Mouse (Mus musculus) large intestine, adult 2 months (tissue): ENCODE measurements around the gene Gpr68. TPM values are rescaled to one million over a fixed set of nuclear protein-coding genes. Genes with fewer than 3 reads are reported as not detected.

Experiments used
- DNase-seq: peaks from one replicate; pipeline ENCODE4 v3.0.0-alpha.2; 2012; ENCODE audit warnings: low read depth, low spot score
- WGBS: fragments of 180-500 bp; shearing (Covaris S2); methylation state at CpG from one replicate; pipeline ENCODE4 v1.1.7; 2018; 5-methylcytosine and 5-hydroxymethylcytosine counted together
- polyA plus RNA-seq: library from polyadenylated mRNA; depleted of rRNA; stranded (reverse); fragments of >200 nt; gene quantifications from 2 replicates; pipeline ENCODE4 v1.2.3, GENCODE M21; 2012; rRNA removed

The Gpr68 gene
- polyA plus RNA-seq: 3.0 and 4.3 TPM in 2 replicates

DNA sequence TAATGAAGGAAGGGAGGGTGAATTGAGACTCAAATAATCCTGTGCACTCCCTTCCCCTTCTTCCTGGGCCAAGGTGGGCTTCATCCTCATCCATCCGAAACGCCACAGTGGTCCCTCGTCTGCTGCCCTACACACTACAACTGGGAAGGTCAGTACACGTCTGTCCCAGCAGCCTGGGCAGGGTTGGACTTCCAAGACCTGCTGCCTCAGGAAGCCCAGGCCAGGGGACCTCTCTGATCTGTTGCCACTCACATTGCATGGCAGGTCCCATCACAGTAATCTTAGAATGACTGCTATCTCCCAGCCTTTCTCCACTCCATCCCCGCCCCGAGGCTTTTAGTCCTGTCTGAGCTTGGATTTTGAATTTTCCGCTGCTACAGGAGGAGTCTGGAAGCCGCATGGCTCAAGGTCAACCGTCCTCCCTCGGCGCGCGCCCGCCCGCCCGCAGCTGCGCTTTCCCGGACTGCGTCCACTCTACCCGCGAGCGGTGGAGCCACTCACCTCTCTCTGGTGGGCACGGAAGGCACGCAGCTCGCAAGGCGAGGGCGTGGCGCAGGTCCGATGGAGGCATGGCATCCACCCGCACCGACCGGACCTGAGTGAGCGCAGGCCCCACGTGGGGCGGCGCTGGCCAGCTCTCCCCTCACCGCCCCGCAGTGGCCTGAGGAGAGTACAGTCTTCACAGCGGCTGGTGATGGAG, at the start of gene Gpr68:
Gene Gpr68 (minus strand): TSS at position 601 of the 700 bp plus-strand sequence.
- 6% methylated on average over 39 of the region's 39 CpGs for WGBS

DNA sequence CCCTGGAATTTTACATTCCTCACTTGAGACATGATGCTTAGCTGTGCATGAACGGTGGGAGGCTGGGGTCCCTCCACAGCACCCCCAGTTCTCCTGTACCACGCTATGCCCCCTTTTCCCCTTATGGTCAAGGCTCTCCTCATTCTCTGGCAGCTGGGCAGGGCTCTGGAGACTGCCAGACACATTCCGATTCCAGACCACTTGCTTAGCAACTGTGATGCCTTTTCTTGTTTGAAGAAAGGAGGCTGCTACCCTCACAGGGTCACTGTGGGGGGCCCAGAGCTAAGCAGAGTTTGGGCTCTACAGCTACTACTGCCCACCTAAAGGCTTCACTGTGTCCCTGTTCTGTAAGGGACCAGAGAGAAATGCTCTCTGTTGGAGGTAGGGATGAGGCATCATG, 49.3 kb upstream of the Gpr68 start:
- DNase-seq: no peak
- 81% methylated on average over 3 of the region's 3 CpGs for WGBS

More for the DNA sequence above, at the start of gene Gpr68:
- DNase-seq: no peak

DNA sequence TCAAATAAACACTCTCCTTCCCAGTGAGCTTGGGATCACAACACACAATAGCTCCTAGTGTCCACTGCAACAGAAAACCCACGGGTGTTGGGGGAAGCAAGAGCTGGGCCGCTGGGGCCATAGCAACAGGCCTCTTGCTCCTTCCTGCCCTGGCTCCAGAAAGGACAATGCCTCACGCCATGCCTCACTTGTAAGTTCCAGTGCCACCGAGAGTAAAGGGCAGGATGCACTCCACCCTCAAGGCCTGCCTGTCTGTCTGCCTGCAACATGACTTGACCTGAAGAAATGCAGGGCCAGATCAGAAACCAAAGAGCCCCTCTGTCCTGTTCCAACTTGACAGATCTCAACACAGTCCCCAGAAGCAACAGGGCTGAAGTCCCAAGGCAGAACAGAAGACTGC, 48.8 kb upstream of the Gpr68 start:
- 69% methylated on average over 4 of the region's 4 CpGs for WGBS
- DNase-seq: no peak

DNA sequence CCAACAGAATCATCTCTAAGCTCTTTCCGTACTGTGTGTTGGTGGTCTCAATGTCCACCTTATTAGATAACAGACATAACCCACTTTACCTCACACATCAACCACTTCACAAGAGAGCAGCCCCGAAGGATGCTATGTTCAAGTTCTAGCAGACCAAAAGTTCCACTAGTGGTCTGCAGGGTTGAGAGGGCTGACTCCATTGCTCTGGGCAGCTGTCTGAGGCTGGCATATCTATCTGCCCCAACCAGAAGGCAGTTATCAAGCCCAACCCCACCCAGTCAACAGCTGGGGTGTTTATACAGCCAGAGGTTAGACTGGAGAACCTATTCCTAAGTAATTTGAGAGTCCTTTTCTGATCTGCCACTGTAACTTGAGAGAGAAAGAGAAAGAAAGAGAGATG, 48.0 kb upstream of the Gpr68 start:
- DNase-seq: no peak
- 88% methylated on average over 2 of the region's 2 CpGs for WGBS

DNA sequence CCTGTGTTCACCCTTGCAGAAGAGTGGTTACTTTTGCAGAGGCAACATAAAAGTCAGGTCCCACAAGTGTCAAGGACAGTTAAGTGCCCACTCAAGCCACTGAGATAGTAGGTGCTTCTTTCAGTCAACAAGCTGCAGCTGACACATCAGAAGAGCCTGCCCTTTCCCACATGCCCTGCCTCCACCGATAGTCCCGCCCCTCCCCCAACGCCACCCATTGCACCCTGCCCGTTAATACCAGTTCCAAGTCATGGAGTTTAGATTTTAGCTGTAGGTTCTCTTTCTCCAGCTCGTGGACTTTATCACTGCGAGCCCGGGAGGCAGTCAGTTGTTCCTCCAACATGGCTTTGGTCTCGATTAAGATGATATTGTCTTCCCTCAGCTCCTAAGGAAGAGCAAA, 45.9 kb upstream of the Gpr68 start:
- 83% methylated on average over 8 of the region's 8 CpGs for WGBS
- DNase-seq: no peak

DNA sequence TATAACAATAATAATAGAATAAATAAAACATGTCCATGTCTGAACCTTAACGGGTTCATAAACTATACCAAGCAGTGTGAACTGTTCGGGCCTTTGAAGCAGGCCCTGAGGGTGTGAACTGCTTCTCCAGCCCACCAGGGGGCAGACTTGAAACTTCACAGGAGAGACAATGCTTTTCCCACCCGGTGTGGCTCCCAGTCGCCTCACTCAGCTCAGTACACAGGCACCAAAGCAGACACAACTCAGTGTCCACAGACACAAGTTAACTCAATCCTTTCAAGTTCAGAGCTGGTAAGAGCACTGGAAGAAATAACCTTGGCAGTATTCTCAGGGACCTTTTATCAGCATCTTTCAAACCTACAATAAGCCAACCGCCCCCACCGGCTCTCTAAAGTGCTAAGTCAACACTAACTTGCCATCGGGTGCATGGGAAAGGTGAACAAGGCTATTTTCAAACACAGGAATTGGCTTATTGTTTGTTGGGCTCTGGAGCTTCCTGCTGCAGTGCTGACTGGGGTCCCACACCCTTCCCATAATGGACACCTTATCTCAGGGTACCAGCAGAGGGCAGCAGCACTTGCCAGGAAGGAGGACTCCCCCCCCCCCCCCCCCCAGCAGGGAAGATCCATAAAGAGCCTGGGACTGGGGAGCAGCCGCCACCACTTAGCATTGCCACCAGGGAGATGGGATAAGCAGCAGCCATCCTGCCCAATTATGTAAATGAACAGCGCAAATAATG, 44.4 kb upstream of the Gpr68 start:
- peak; percentile 55 for DNase-seq
- 21% methylated on average over 9 of the region's 9 CpGs for WGBS

DNA sequence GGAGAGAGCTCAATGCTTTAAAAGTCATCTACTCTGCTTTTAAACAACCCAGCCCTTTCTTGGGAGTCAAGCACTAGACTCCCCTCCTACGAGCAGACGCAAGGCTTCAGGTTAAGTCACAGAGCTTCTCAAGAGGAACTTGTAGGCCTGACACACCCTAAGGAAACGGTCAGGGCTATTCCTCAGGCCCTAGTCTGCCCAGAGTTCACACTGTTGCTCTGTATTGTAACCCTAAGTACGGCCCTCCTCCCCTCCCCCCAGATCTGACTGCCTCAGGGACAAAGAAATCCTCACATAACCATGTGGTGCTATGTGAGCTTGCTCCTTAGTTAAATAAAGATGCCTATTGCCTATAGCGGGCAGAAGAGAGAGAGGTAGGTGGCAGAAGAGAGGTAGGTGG, 41.1 kb upstream of the Gpr68 start:
- DNase-seq: no peak
- 68% methylated on average over 5 of the region's 5 CpGs for WGBS

DNA sequence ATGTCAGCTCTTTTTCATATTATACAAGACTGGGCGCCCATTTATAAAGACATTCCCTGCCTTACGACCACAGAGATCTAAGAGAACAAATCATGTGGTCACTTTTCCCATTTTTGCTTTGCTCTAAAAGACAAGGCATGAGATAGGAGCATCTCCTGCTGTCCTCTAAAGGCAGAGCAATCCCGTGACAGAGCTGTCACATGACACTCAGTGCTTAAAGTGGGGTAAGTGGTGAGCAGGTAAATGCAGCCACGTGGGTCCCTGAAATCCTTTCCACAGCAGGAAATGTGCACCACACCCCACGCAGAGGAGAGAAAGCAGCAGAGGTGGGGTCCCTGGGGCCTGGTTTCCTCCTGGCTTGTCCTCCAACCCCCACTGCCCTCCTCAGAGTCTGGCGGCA, 40.0 kb upstream of the Gpr68 start:
- 91% methylated on average over 6 of the region's 6 CpGs for WGBS

DNA sequence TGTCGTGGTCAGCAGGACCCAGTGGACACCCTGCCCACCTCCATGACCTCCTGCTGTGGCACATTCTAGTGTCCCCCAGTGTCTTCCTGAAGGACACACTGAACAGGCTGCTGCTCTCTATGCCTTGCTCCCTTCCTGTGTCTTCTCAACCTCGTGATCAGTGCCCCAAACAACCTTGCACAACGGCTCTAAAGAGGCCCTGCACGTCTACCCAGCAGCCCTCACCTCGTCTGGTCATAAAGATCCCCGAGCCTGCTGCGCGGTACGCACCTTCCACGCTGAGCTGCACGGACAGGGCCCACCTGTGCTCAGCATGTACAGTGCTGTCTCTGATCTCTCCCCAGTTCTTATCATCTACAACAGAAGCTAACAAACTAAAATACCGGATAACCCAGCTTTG, 38.0 kb upstream of the Gpr68 start:
- DNase-seq: no peak
- WGBS: 74% methylated on average over 12 of the region's 12 CpGs

More for the DNA sequence above, 40.0 kb upstream of the Gpr68 start:
- no peak for DNase-seq

DNA sequence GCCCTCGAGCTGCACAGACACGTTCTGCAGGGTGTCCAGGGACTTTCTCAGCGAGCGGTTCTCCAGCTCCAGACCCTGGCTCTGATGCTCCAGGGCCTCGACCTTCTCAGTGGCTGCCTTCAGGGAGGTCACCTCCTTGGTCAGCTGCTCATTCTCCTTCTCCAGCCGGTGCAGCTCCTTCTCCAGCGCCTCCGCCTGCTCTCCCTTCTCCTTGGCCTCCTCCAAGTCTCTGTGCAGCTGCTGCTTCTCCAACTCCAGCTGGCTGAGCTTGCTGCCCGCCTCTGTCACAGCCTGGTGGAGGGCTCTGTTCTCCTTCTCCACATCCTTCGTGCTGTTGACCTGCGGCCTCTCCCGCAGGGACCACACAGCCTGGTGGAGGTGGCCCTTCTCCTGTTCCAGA, 37.5 kb upstream of the Gpr68 start:
- WGBS: 77% methylated on average over 12 of the region's 12 CpGs
- no peak for DNase-seq

DNA sequence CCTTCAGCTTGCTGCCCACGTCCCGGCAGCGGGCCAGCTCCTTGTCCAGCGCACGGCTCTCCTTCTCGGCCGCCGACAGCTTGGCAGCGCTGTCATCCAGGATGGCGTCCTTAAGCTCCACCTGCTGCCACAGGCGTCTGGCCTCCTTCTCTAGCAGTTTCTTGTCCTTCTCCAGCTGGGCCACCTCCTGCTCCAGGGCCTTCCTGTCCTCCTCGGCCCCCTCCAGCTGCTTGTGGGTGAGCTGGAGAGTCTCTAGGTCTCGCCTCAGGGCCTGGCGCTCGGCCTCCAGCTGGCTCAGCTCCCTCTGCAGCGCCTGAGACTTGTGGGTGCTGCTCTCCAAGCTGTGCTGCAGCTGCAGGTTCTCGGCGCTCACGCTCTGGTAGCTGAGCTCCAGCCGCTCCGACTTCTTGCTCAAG, 36.9 kb upstream of the Gpr68 start:
- WGBS: 86% methylated on average over 21 of the region's 21 CpGs
- DNase-seq: no peak

DNA sequence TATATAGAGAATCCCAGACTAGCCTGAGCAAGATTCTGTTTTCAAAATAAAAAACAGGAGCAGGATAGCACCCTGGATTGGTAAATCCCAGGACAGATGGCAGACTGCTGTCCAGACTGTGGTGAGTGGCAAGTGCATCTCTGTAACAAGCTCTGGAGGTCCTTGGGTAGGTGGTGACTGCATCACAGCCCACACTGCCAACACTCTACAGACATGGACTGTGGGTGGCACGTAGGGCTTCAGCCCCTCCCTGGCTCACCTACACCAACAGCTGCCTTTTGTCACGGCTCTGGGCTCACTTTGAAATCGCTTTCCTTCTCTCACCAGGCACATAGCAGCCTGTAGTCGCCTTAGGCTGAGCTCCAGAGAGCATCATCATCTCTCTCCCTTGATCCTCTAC, 35.1 kb upstream of the Gpr68 start:
- 90% methylated on average over 4 of the region's 4 CpGs for WGBS
- DNase-seq: no peak

DNA sequence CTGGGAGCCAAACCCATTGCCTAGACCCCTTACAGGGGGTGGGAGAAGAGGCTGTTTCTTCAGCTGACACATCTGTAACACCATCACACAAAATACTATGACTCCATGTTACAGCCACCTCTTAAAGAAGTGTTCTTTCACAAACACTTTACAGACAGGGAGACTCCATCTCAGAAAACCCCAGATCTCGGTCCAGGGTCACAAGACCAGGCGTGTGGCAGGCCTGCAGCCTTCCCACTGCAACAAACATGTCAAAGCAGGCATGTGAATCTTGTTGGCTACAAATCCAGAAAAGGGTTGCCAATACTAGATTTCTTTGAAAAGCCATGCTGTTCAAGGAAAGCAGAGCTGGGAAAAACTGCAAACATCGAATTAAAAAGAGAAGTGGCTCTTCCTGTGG, 33.4 kb upstream of the Gpr68 start:
- WGBS: 77% methylated on average over 3 of the region's 3 CpGs
- DNase-seq: no peak

DNA sequence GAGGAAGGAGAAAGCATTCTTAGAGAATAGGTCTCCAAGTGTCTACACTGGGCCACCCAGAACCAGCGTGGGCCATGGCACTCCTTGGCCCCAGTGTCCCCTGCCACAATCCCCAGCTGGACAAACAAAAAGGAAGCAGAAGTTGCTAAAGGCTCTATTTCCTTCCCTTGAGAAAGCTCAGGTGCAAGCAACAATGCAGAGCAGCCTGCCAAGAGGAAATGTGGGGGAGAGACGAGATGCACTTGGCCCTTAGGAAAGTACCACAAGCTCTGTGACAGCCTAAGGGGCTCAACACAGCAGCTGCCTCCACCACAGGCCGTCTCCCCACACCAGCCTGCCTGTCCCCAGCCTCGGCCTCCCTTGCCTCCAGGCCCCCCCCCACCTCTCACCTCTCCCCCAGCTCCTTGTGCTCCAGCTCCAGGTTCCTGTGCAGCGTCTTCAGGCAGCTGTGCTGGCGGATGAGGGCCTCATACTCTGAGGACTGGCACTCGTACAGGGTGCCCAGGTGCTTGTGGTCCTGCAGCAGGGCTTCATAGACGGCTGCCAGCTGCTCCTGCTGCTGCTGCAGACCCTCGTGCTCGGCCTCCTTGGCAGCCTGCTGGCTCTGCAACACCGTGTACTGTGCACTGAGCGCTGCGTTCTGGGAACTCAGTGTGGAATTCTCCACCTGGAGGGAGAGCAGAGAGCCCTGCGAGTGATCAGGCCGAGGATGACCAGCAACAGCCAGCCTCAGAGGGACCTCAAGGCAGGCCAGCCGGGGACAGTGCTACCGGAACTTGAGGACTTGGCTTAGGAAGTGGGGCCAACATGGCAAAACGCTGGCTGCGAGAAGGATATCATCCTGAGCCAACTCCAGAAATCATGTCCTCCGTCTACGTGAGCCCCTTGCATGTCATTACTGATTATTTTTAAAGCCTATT, 29.7 kb upstream of the Gpr68 start:
- WGBS: 62% methylated on average over 21 of the region's 21 CpGs
- no peak for DNase-seq

DNA sequence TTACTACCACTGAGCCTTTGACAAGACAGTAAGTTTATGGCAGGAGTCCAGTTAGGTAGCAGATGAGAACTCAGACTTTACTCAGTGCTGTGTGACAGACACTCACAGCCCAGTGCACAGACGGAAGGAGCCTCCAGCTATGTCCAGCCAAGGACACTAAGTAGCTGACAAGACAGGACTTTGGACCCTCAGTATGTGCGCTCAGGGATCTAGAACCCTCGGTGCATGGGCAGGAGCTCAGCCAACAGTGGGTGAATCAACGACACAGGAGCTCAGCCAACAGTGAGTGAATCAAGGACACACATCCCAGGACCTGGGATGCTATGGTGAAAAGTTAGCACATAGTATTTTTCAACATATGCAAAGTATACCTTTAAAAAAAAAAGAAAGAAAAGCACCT, 28.7 kb upstream of the Gpr68 start:
- 43% methylated on average over 4 of the region's 4 CpGs for WGBS
- DNase-seq: no peak

DNA sequence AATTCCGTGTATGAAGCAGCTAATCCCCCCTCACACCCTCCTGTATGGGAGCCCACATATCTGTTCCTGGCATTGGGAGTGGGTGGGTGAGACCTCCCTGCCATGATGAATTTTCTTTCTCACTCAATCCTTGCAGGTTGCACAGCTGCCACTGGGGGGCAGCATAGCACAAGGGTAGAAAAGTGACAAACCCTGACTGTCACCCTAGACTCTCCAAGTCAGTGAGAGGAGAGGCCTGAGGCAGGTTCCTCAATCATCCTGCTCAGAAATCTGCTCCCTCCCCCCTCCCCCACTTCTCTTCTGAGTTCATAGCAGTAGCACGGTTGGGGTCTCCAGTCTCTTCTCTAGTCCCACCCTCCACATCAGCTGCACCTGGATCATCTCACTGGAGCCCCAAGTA, 28.1 kb upstream of the Gpr68 start:
- WGBS: 11% methylated on average over 2 of the region's 2 CpGs
- DNase-seq: peak; percentile 71

DNA sequence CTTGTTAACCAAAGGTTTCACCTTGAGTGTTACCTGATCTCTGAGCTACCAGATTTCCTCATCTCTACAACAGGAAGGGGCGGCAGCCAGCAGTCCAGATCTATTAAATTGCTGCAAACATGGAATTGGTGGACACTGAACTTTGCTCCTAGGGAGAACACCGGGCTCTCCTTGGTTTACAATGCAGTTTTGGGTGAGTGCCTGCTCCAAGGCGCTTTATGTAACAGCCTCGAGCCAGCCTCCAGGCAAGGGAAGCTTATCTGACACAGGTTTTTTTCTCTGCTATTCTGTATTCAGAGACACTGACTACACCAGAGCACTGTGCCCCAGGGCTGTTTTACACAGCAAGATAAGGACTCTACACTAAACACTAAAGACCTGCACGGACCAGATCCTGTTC, 26.8 kb upstream of the Gpr68 start:
- 33% methylated on average over 5 of the region's 5 CpGs for WGBS
- peak; percentile 76 for DNase-seq

DNA sequence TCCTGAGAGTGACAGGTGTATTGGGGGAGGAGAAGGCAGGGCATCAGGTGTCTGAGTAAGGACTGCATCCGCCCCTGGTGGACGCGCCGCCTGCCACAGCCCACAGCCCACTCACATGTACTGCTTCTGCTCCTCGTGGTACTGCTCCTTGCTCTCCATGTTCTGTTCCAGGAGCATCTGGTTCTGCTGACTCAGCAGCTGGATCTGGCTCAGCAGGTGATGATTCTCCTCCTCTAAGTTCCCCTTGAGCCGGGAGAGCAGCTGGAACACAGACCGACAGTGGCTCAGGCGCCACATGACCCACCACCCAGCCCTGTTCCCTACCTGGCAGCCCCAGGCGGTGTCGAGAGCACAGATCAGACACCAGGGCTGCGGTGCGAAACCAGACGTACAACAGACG, 23.7 kb upstream of the Gpr68 start:
- 97% methylated on average over 14 of the region's 14 CpGs for WGBS
- no peak for DNase-seq

DNA sequence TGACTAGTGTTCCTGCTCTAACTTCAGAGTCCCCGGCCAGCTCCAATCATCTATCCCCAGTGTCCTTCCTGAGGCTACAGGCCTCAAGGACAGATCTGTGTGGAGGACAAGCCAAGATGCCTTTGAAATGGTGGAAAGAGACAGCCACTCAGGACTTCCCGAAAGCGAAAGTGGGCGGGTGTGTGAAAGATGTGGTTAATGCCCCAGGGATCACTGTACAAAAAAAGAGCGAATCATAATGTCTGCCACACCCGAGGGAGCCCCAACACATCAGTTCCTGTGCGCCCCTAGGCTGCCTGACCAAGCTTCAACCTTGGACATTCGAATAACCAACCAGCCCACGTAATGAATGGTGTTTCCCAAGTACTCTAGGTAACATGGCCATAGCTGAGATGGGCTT, 20.3 kb upstream of the Gpr68 start:
- 84% methylated on average over 9 of the region's 9 CpGs for WGBS
- no peak for DNase-seq
